Mouse (Mus musculus): ENCODE results near the gene Smurf2.

The Smurf2 gene

GRCm38 (mm10) chr11:106920551-106921379, at the start of gene Smurf2:
Smurf2 (minus strand) TSS chr11:106920715.
- DNase-seq (ENCODE audit: low read depth in 1 of 2, low spot score in 2 of 2), result peak; percentile 57 to 79

GRCm38 (mm10) chr11:106969798-106970197, 49.3 kb upstream of the Smurf2 start:
- no peak for DNase-seq (ENCODE audit: low read depth in 1 of 2, low spot score in 2 of 2)

GRCm38 (mm10) chr11:106967630-106968029, 47.1 kb upstream of the Smurf2 start:
- DNase-seq (ENCODE audit: low read depth in 1 of 2, low spot score in 2 of 2), result no peak

GRCm38 (mm10) chr11:106965881-106966280, 45.4 kb upstream of the Smurf2 start:
- DNase-seq (ENCODE audit: low read depth in 1 of 2, low spot score in 2 of 2), result no peak

- no peak for DNase-seq (ENCODE audit: low read depth in 1 of 2, low spot score in 2 of 2)
Observed at GRCm38 (mm10) chr11:106962310-106962709, 41.8 kb upstream of the Smurf2 start.

GRCm38 (mm10) chr11:106961471-106962081, 41.1 kb upstream of the Smurf2 start:
- DNase-seq (ENCODE audit: low read depth in 1 of 2, low spot score in 2 of 2), result no peak

DNA sequence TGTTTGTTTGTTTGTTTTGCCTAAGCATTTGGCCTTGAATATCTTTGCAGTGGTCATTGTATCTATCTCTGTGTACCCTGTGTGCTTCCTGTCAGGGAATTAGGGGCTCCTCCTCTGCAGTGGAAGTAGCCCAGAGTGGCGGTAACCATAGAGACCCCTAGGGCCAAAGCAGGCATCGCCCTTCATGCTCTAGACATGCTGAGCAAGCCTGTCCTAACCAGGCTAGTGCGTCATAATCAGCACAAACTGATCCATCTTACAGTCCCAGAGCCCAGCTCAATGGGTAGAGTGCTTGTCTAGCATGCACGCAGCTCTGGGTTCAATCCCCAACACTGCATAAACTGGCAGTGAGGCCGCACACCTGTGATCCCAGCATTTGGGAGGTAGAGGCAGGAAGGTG, 38.6 kb upstream of the Smurf2 start:
- no peak for DNase-seq (ENCODE audit: low read depth in 1 of 2, low spot score in 2 of 2)

DNA sequence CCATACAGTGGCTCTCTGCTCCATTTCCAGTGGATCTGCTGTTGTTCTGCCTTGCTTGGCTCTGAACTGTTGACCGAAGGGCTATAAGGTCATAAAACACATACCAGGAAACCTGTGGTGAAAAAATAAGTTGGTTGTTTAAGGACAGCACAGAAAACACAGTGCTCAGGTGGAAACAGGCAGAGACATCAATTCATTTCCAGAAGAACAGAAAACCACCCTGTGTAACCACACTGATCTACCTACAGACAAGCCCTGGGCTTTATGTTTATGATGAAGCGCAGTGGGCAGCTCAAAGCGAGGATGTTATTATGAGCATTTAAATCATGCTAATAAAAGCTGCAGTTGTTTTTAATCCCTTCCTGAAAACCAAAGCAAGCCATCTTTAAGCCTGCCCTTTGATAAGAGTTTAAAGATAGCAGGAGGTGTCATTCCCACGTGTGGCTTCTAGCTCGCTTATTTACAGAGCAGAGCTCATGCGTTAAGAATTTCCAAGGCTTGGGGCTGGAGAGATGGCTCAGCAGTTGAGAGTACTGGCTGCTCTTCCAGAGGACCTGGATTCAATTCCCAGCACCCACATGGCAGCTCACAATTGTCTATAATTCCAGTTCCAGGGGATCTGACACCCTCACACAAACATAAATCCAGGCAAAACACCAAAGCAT, 38.0 kb upstream of the Smurf2 start:
- DNase-seq (ENCODE audit: low read depth in 1 of 2, low spot score in 2 of 2), result no peak

- DNase-seq (ENCODE audit: low read depth in 1 of 2, low spot score in 2 of 2), result peak; percentile 58 to 66
Observed at GRCm38 (mm10) chr11:106957271-106957980, 36.9 kb upstream of the Smurf2 start.

DNA sequence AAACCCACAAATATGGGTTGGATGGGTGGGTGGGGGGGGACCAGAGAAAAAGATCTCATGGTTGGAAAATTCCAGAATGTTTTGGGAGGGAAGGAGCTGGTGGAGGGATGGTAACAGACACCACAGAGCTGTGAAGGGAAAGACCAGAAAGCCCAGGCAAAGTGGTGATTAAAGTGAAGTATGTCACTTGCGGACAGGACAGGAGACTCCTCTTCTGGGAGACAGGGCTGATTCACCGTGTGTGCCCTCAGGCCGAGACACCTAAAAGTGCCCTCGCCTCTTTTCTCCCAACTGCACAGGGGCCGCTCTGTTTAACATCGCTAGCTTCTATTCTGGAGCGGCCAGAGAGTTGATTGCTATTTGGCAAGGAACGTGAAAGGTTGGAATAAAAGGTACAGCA, 34.1 kb upstream of the Smurf2 start:
- no peak for DNase-seq (ENCODE audit: low read depth in 1 of 2, low spot score in 2 of 2)

GRCm38 (mm10) chr11:106954116-106954515, 33.6 kb upstream of the Smurf2 start:
- DNase-seq (ENCODE audit: low read depth in 1 of 2, low spot score in 2 of 2), result no peak

GRCm38 (mm10) chr11:106937306-106937705, 16.8 kb upstream of the Smurf2 start:
- no peak for DNase-seq (ENCODE audit: low read depth in 1 of 2, low spot score in 2 of 2)

GRCm38 (mm10) chr11:106930366-106930765, 9.9 kb upstream of the Smurf2 start:
- no peak for DNase-seq (ENCODE audit: low read depth in 1 of 2, low spot score in 2 of 2)

- no peak for DNase-seq (ENCODE audit: low read depth in 1 of 2, low spot score in 2 of 2)
Observed at GRCm38 (mm10) chr11:106928935-106929334, 8.4 kb upstream of the Smurf2 start.

DNA sequence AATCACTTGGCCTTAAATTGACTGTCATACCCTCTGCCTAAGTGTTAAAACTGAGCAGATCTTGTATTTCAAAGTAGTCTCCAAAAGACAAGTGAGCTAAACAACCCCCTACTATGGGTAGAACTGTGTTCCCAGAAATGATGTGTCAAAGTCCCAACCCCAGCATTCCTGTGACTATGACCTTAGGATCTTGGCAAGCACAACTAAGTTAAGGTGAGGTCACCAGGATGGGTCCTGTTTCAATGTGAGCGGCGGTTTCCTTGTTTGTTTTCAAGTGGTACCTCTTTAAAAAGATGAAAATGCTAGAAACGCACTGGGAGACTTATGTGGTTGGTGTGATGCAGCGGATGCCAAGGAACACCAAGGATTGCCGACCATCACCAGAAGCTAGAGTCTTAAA, 7.4 kb upstream of the Smurf2 start:
- no peak for DNase-seq (ENCODE audit: low read depth in 1 of 2, low spot score in 2 of 2)

DNA sequence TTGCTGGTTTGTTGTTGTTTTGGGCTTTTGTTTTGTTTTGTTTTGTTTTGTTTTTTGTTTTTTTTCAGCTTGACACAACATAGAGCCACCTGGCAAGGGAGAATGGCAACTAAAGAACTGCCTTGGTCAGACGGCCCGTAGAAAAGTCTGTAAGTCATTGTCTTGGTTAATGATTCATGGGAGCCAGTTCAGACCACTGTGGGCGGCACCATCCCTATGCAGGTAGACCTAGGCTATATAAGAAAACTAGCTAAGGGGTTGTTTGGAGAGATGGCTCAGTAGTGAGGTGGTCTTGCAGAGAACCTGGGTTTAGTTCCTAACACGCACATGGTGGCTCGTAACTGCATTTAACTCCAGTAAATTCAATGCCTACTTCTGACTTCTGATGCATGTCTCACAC, 6.7 kb upstream of the Smurf2 start:
- no peak for DNase-seq (ENCODE audit: low read depth in 1 of 2, low spot score in 2 of 2)

GRCm38 (mm10) chr11:106926732-106927131, 6.2 kb upstream of the Smurf2 start:
- DNase-seq (ENCODE audit: low read depth in 1 of 2, low spot score in 2 of 2), result no peak

DNA sequence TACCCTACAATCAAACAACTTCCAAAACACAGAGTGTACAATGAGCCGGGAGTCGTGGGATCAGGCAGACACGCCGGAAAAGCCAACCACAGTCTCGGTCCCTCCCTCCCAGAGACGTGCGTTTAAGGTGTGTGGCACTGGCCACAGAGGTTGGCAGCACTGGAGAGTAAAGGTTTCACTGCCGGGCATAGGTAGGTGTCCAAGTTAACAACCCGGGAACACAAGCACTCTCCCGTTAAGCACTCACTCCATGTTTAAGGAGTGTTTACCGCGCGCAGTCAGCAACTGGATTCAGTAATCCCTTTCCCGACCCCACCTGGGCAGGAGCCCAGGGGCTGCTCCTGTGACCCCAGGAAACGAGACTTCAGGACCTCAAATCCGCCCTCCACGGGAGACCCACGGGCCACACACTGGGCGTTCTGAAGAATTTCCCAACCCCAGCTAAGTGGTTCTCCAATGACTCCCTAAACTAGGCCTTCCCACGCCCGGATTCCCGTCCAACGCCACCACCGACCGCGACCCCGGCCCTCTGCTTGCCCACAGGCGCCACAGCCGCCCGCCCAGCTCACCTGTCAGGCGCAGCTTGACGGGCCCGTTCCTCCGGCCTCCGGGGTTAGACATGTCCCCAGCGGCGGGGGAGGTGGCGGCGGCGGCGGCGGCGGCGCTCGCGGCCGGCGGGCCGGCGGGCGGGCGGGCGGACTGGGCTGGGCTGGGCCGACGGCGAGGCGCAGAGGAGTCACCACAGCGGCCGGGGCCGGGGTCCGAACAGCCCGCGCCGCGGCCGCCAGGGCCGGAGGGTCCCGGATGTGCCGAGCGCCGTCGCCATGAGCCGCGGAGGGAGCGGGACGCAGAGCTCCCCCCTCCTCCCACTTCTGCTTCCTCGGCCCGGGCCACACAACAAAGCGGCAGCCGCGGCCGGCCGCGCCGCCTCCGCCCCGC, 634 bp downstream of the Smurf2 start:
- DNase-seq (ENCODE audit: low read depth in 1 of 2, low spot score in 2 of 2), result peak; percentile 14 to 28

DNA sequence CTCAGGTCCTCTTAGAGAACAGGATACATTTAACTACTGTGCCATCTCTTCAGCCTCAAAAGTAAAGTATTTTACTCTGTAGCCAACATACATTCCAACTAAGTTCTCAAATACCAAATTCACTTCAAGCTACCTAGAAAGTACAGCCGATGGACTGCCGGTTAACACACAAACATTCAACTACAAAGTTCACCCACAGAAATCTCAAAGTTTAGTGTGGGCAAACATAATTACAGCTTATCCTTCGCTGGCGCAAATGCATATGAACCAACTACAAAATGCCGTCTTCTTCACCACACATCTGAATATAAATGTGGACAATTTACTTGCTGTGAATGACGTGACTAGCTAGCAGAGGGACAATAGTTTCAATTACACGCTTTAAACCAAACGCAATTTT, 1.6 kb downstream of the Smurf2 start:
- DNase-seq (ENCODE audit: low read depth in 1 of 2, low spot score in 2 of 2), result no peak

DNA sequence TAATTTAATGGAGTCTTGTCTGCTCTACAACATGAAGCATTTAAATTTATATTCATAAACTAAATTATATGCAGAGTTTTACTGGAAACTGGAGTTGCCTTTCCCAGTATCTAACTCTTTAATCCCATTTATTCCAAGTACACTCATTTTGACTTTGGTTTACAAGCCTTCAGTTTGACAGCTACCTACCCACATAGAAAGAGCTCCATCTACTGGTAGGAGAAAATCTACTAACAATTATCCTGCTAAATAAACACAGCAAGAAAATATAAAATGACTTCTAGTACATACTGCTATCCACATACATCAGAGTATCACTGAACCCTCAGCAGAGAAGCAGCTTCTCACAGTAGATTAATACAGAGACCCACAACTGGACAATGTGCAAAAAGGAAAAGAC, 9.3 kb downstream of the Smurf2 start:
- no peak for DNase-seq (ENCODE audit: low read depth in 1 of 2, low spot score in 2 of 2)
